Mouse (Mus musculus): ENCODE data around the gene Vil1. TPM values are rescaled to one million over a fixed set of nuclear protein-coding genes. Genes with fewer than 3 reads are reported as not detected.
A peak's percentile ranks its signal among the peaks of the same experiment; 100 is the strongest.

The Vil1 gene
- polyA plus RNA-seq, 1 experiment from 2014 or later: 1.1 TPM

DNA sequence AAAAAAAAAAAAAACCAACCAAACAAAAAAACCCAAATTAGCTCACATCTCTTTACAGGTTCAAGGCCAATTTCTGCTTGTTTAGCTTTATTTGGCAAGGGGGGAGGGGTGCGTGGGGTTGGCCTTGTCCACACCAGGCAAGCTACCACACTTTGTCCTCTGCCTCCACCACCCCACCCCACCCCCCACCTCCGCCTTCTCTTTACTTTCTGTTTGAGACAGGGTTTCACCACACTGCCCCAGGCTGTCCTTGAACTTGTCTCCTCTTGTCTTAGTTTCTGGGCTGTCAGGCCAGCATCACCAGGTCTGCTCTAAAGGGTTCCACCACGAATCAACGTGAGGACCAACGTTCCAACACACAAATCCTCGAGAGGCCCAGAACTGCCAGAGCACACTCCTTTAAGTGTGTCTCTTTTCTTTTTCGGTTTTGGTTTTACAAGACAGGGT, 30.1 kb upstream of the Vil1 start:
- H3K27me3 ChIP-seq (ENCODE audit: insufficient read depth, poor library complexity, severe bottlenecking): no peaks in the 10 kb centered on the region
- 84% methylated on average over 7 of the region's 7 CpGs for WGBS

DNA sequence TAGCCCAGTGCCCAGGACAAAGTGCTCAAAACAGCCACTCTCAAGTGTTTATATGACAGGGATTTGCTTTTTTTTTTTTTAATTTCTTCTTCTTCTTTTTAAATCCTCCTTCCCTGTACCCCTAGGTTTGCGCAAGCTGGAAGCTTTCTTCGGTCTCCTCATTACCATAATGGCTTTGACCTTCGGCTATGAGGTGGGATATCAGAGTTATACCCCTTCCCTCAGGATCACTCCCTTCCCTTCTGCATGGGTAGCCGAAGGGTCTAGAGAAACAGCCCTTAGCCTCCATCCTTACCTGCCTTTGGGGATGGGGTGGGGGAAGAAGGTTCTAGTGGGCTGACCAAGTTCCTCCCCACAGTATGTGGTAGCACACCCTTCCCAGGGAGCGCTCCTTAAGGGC, 28.7 kb upstream of the Vil1 start:
- no peak for DNase-seq (ENCODE audit: low spot score)
- WGBS: 79% methylated on average over 5 of the region's 5 CpGs
- Histone ChIP-seq H3K36me3 (no peaks in the 10 kb centered on the region), H3K9me3 (no peaks in the 10 kb centered on the region), H3K27me3 (ENCODE audit: insufficient read depth, poor library complexity, severe bottlenecking) (no peaks in the 10 kb centered on the region), H3K4me3 (no peak overlapping the region), H3K27ac (no peak overlapping the region), H3K4me1 (peaks cover 17% of the 10 kb centered on the region)

More for the DNA sequence above, 30.1 kb upstream of the Vil1 start:
- Histone ChIP-seq H3K4me3 (no peak overlapping the region), H3K36me3 (no peaks in the 10 kb centered on the region), H3K9me3 (no peaks in the 10 kb centered on the region), H3K27ac (no peak overlapping the region), H3K4me1 (peaks cover 20% of the 10 kb centered on the region)
- no peak for DNase-seq (ENCODE audit: low spot score)

GRCm38 (mm10) chr1:74381588-74382021, 27.6 kb upstream of the Vil1 start:
- H3K36me3 ChIP-seq: no peaks in the 10 kb centered on the region
- H3K27ac ChIP-seq: no peak overlapping the region
- H3K9me3 ChIP-seq: no peaks in the 10 kb centered on the region
- peaks cover 12% of the 10 kb centered on the region for H3K4me1 ChIP-seq
- no peak for DNase-seq (ENCODE audit: low spot score)
- no peaks in the 10 kb centered on the region for H3K27me3 ChIP-seq (ENCODE audit: insufficient read depth, poor library complexity, severe bottlenecking)
- H3K4me3 ChIP-seq: no peak overlapping the region
- WGBS: 86% methylated on average over 10 of the region's 10 CpGs

GRCm38 (mm10) chr1:74383385-74383784, 25.8 kb upstream of the Vil1 start:
- no peaks in the 10 kb centered on the region for H3K9me3 ChIP-seq
- WGBS: 87% methylated on average over 13 of the region's 13 CpGs
- H3K36me3 ChIP-seq: no peaks in the 10 kb centered on the region
- H3K4me1 ChIP-seq: peaks cover 18% of the 10 kb centered on the region
- H3K27ac ChIP-seq: no peak overlapping the region
- no peaks in the 10 kb centered on the region for H3K27me3 ChIP-seq (ENCODE audit: insufficient read depth, poor library complexity, severe bottlenecking)
- no peak overlapping the region for H3K4me3 ChIP-seq
- DNase-seq (ENCODE audit: low spot score): no peak

DNA sequence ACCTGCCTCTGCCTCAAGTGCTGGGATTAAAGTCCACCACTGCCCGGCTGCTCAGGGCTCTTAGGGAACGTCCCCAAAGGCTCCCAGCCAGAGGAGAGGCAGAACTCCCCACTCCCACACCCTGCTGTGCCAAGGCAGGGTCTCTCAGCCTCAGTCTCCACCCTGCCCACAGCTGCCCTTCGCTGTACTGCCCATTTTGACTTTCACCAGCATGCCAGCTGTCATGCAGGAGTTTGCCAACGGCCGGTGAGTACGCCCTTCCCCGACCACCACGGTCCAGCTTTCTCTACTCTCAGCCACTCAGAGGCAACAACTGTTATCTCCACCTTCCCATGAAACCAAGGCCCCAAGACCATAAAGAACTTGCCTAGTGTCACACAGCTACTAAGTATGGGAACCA, 24.7 kb upstream of the Vil1 start:
- DNase-seq (ENCODE audit: low spot score): no peak
- H3K9me3 ChIP-seq: no peaks in the 10 kb centered on the region
- 84% methylated on average over 8 of the region's 8 CpGs for WGBS
- H3K36me3 ChIP-seq: no peaks in the 10 kb centered on the region
- H3K27ac ChIP-seq: no peak overlapping the region
- H3K27me3 ChIP-seq (ENCODE audit: insufficient read depth, poor library complexity, severe bottlenecking): no peaks in the 10 kb centered on the region
- peaks cover 26% of the 10 kb centered on the region for H3K4me1 ChIP-seq
- H3K4me3 ChIP-seq: no peak overlapping the region

DNA sequence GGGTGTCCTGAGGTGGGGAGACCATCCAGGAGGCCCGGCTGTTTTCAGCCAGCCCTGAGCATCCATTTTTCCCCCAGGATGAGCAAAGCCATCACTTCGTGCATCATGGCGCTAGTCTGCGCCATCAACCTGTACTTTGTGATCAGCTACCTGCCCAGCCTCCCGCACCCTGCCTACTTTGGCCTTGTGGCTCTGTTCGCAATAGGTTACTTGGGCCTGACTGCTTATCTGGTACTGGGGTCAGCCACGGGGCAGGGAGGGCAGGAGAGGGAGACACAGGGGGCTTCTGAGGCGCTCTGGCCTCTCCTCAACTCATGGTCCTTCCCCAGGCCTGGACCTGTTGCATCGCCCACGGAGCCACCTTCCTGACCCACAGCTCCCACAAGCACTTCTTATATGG, 24.1 kb upstream of the Vil1 start:
- WGBS: 84% methylated on average over 10 of the region's 10 CpGs
- Histone ChIP-seq H3K27ac (no peak overlapping the region), H3K4me1 (peaks cover 28% of the 10 kb centered on the region), H3K9me3 (no peaks in the 10 kb centered on the region), H3K4me3 (no peak overlapping the region), H3K36me3 (no peaks in the 10 kb centered on the region), H3K27me3 (ENCODE audit: insufficient read depth, poor library complexity, severe bottlenecking) (no peaks in the 10 kb centered on the region)
- DNase-seq (ENCODE audit: low spot score): no peak

GRCm38 (mm10) chr1:74385531-74385930, 23.6 kb upstream of the Vil1 start:
- WGBS: 79% methylated on average over 8 of the region's 8 CpGs
- H3K4me1 ChIP-seq: peaks cover 33% of the 10 kb centered on the region
- no peak for DNase-seq (ENCODE audit: low spot score)
- H3K27ac ChIP-seq: no peak overlapping the region
- H3K36me3 ChIP-seq: no peaks in the 10 kb centered on the region
- no peak overlapping the region for H3K4me3 ChIP-seq
- H3K9me3 ChIP-seq: no peaks in the 10 kb centered on the region
- no peaks in the 10 kb centered on the region for H3K27me3 ChIP-seq (ENCODE audit: insufficient read depth, poor library complexity, severe bottlenecking)

- Histone ChIP-seq H3K27me3 (ENCODE audit: insufficient read depth, poor library complexity, severe bottlenecking) (no peaks in the 10 kb centered on the region), H3K4me3 (peak overlapping the region; percentile 61), H3K27ac (peak overlapping the region; percentile 92), H3K4me1 (peaks cover 37% of the 10 kb centered on the region), H3K9me3 (no peaks in the 10 kb centered on the region), H3K36me3 (no peaks in the 10 kb centered on the region)
- 57% methylated on average over 8 of the region's 10 CpGs for WGBS
- no peak for DNase-seq (ENCODE audit: low spot score)
These were observed 22.8 kb upstream of the Vil1 start for GRCm38 (mm10) chr1:74386363-74386713.

GRCm38 (mm10) chr1:74386714-74387385, 22.3 kb upstream of the Vil1 start:
- H3K4me1 ChIP-seq: peaks cover 37% of the 10 kb centered on the region
- H3K36me3 ChIP-seq: no peaks in the 10 kb centered on the region
- peak overlapping the region; percentile 92 for H3K27ac ChIP-seq
- H3K9me3 ChIP-seq: no peaks in the 10 kb centered on the region
- peak; percentile 96 for DNase-seq (ENCODE audit: low spot score)
- peak overlapping the region; percentile 61 for H3K4me3 ChIP-seq
- no peaks in the 10 kb centered on the region for H3K27me3 ChIP-seq (ENCODE audit: insufficient read depth, poor library complexity, severe bottlenecking)
- WGBS: under 1% methylated on average over 26 of the region's 26 CpGs

- Histone ChIP-seq H3K27me3 (ENCODE audit: insufficient read depth, poor library complexity, severe bottlenecking) (no peaks in the 10 kb centered on the region), H3K4me3 (peak overlapping the region; percentile 61), H3K9me3 (no peaks in the 10 kb centered on the region), H3K4me1 (peaks cover 39% of the 10 kb centered on the region), H3K27ac (peak overlapping the region; percentile 92), H3K36me3 (no peaks in the 10 kb centered on the region)
- 61% methylated on average over 15 of the region's 15 CpGs for WGBS
- DNase-seq (ENCODE audit: low spot score): no peak
These were observed 21.7 kb upstream of the Vil1 start for GRCm38 (mm10) chr1:74387386-74387988.

- H3K36me3 ChIP-seq: peaks cover 4% of the 10 kb centered on the region
- DNase-seq (ENCODE audit: low spot score): no peak
- H3K27ac ChIP-seq: peak overlapping the region; percentile 92; the same call in 1 of the 2 replicates
- H3K4me3 ChIP-seq: no peak overlapping the region
- no peaks in the 10 kb centered on the region for H3K27me3 ChIP-seq (ENCODE audit: insufficient read depth, poor library complexity, severe bottlenecking)
- H3K9me3 ChIP-seq: no peaks in the 10 kb centered on the region
- 79% methylated on average over 7 of the region's 7 CpGs for whole genome bisulfite sequencing
- peaks cover 49% of the 10 kb centered on the region for H3K4me1 ChIP-seq
These were observed 20.7 kb upstream of the Vil1 start for GRCm38 (mm10) chr1:74388398-74388920.

DNA sequence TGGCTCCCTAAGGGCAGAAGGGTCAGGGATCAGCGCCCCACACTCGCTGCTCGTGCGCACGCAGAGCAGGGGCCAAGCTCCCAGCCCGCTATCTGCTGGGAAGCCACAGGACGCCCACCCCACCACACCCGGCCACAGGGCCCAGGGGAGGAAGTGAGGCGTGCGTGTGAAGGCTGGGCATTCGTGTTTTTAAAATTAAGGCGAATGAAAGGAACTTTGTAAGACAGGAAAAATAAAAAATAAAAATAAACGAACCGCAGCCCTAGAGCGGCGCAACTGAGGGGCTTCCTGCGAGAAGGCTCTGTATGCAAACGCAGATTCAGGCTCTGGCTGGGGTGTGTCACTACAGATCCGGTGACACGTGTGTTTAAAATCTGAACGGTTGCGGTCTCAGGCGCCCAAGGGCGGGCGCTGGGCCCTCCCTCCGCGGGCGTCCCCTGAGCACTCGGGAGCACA, 19.3 kb upstream of the Vil1 start:
- Histone ChIP-seq H3K4me1 (peaks cover 62% of the 10 kb centered on the region), H3K36me3 (peaks cover 18% of the 10 kb centered on the region), H3K27me3 (ENCODE audit: insufficient read depth, poor library complexity, severe bottlenecking) (no peaks in the 10 kb centered on the region), H3K4me3 (peak overlapping the region; percentile 86), H3K9me3 (no peaks in the 10 kb centered on the region), H3K27ac (peak overlapping the region; percentile 100)
- DNase-seq (ENCODE audit: low spot score): peak; percentile 87
- 2% methylated on average over 29 of the region's 29 CpGs for WGBS

DNA sequence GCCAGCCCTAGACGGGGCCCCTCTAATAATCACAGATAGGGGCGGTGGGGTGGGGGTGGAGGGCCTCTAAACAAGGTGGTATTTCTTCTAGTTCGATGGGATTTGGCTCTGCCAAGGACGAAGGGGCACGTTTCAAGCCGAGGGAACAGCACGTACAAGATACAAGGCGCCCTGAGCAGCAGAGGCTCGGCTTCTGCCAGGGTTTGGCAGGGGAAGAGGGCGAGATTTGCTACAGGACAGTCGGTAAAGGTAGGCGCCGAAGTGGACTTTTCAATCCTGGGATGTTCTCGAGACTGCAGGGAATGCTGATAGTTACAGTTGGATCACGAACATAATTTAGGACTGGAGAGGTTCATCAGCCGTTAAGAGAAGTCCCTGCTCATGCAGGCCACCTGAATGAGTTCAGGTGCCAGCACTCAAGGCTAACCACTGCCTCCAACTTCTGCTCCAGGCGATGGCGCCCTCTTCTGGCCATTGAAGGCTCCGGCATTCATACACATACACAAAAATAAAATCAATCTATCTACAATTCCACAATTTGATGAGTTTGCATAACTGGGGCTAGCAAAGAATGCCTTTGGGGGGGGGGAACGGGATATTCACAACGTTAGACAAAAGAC, 18.8 kb upstream of the Vil1 start:
- H3K27me3 ChIP-seq (ENCODE audit: insufficient read depth, poor library complexity, severe bottlenecking): no peaks in the 10 kb centered on the region
- DNase-seq (ENCODE audit: low spot score): peak; percentile 91
- 7% methylated on average over 21 of the region's 21 CpGs for WGBS
- peak overlapping the region; percentile 86 for H3K4me3 ChIP-seq
- H3K4me1 ChIP-seq: peaks cover 64% of the 10 kb centered on the region
- H3K9me3 ChIP-seq: no peaks in the 10 kb centered on the region
- H3K27ac ChIP-seq: peak overlapping the region; percentile 100
- H3K36me3 ChIP-seq: peaks cover 23% of the 10 kb centered on the region

Data from heart, embryonic 10.5 days (tissue).